Mouse (Mus musculus): ENCODE measurements around the gene Ccdc114. TPM values are rescaled to one million over a fixed set of nuclear protein-coding genes. Genes with fewer than 3 reads are reported as not detected.
"Not testable (repeated sequence)": the region's sequence is repeated elsewhere in the genome, so short reads cannot be mapped to it uniquely, and the experiment has no call there.

Ccdc114 gene
- total RNA-seq, 2 experiments from 2014 or later, result 0.46 to 0.67 TPM

DNA sequence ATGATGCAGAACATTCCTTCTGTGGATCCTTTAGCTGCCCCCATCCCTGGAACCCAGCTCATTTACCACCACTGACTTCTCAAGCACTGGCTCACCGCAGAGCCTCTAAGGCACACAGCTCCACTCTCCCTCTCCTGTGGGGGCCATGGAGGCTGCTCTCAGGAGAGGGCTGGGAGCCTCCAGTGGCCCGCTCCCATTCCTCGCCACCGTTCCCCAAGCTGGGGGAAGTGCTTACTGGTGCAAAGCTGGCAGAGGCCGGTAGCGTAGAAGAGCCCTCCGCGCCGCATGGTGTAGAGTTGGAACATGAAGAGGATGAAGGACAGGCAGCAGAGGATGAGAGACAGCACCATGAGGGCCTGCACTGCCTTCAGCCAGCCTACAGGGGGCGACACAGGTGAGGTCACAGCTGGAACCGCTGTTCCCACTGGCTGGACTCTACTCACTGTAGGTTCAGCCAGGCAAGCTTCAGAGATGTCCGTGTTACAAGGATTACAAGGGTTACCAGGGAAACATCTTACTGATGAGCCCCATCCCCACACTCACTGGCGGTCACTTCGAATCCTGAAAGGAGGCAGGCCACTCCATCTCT is 4.7 kb upstream of the Ccdc114 start:
- no peak for DNase-seq

DNA sequence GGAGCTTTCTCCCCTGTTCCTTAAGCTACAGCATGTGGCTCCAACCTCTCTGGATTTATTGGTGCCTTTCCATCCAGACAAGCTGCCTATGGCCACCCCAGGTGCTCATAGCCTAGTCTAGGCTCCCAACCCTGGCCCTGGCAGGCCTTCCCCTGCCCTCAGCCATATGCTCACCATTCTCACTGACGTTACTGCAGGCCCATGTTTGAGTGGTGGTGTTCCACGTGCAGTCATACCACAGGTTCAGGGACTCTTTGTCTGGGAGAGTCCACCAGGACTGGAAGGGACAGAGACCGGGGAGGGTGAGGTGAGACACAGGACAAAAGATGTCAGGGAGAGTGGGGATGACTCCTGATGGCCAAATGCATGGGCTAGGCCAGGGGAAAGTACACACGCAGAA is 4.1 kb upstream of the Ccdc114 start:
- no peak for DNase-seq

DNA sequence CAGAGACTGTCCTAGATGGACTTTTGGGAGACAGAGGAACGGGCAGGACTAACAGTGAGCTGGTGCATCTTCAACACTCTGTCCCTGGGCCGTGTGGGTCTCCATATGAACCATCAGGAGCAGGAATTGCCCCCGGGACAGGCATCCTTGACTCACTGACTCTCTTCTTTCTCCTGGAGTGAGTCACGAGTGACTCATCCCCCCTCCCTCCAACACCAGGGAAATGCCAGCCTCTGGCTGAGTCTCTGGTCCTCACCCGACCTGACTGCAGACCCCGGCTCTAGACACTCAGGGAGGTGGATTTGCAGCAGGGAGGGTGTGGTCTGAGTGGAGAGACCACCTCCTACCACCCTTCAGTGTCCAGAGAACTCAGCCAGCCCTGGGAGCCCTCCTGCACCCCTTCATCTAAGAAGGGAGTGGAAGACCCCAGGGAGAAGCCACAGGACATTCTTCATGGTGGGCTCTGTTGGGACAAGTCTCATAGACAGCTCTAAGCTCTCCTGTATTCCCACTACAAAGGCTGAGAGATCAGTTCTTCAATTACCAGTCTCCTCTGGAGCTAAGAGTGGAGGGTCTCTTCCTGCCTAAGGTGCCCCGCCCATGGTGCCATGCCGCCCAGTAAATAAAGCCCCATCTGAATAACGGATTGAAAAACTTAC is 3.2 kb upstream of the Ccdc114 start:
- DNase-seq, result peak; percentile 33

DNA sequence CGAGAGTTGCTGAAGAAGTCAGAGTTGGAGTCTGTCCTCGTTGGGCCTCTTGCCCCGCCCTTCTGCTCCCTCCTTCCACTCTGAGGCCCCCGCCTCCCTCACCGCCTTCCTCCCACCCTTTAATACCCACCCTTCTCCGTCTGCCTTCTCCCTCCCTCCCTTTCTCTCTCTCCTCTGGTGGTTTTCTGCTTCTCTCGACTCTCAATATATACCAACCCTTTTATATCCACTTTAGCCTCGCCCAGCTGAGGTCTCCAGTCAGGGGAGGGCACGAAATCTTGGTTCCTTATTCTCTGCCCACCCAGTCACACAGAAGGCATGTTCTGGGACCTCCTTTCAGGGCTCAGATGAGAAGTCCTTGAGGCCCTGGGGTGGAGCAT is 2.6 kb upstream of the Ccdc114 start, which contains the start of gene Emp3:
Emp3 (minus strand) TSS at position 163 of the 380 bp plus-strand sequence.
- DNase-seq, result peak; percentile 70

DNA sequence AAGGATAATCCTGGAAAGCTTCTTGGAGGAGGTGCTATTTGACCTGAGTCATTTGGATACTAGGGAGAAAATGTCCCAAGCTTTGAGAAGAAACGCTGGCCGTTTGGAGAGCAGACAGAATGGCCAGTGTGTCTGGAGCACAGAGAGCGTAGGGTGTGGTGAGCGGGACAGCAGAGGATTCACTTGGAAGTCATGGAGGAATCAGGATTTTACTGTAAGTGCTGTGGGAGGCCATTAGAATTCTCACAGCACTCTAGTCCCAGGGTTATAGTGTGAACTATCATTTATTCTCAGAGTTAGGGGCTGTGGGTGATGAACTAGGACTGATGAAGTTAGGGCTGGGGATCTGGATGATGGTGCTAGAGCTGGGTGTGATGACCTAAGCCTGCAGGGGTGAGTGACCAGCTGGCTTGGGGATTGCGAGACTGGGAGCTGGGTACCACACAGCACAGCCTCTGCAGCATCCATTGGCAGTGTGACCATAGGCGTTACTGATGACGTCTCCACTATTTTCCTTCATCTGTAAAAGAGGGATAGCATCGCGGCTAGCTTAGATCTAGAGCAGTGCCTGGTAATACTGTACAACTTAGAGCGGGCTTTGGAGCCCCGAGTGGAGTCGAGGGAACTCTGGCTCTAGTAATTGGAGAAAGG is 1.8 kb upstream of the Ccdc114 start:
- no peak for DNase-seq

DNA sequence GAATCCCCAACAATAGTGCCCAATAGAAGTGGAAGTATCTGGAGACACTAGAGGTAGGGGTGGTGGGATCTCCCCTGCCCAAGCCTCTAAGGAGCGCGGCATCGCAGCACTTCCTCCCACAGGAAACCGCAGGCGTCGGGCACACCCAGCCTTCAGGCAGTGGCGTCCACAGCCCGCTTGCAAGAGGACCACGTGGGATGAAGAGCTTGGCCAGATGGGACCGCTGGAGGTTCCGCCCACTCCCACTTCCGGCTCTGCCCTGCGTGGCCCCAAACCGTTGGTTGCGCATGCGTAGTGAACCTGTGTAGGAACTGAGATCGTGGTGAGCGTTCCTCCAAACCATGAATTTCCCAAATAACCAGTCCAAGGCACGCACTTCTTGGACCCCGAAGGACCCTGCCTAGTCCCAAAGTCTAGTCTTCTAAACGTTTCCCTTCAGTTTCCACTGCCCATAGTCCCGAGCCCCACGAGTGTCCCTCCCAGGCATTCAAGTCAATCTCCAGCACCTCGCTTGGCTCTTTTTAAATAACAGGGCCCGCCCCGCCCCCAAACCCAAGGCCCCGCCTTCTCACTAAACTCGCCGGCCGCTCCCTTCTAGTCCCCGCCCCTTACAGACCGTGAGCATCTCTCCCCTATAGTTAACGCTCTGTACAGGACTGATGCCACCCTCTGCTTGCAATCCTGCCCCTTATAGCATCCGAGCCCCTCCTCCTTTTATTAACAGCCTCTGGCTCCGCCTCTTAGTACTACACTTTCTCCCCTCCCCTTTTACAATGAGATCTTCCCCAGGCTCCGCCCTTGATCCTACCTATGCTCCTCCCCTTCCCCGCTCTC is 727 bp upstream of the Ccdc114 start:
- DNase-seq, result peak; percentile 95

DNA sequence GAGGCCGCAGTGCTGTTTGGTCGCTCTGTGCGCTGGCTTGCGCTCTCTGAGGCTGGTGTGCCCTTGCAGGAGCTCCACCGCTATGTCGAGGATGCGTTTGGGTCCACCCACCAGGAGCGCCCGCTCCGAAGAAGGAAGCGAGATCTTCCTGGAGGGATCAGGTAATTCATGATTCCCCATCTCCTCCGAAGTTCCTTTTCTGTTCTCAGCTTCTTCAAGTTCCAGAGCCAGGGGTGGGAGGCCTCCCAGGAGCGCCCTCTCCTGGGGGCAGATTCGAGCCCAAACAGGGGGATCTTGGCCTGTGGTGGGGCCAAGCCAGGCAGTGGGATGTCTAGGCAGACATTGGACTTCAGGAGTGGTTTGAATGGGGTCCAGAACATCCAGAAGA is 551 bp downstream of the Ccdc114 start:
- DNase-seq, result no peak

DNA sequence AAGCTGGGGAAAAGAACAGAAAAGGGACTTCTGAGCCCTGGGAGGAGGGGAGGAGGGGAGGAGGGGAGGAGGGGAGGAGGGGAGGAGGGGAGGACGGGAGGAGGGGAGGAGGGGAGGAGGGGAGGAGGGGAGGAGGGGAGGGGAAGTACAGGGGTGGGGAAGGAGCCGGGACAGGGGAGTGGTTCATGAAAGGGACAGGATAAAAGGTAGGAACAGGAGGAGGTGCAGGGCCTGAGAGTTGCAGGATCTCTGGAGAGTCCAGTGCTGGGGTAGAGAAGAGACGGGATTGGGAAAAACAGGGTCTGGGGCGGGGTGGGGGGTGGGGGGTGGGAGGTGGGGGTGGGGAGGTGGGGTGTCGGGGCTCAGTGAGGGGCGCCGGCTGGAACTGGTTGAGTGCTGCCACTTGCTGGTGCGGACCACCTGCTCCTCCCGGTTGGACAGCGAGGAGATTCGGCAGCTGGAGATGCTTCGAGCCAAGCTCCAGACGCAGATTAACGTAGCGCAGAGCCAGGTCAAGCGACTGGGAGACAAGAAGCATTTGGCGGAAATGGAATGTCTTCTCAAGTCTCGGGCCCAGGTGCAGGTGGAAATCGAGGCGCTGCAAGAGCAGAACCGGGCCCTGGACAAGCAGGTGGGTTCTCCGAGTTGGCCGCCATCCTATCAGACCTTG is 4.9 kb downstream of the Ccdc114 start:
- no peak for DNase-seq

DNA sequence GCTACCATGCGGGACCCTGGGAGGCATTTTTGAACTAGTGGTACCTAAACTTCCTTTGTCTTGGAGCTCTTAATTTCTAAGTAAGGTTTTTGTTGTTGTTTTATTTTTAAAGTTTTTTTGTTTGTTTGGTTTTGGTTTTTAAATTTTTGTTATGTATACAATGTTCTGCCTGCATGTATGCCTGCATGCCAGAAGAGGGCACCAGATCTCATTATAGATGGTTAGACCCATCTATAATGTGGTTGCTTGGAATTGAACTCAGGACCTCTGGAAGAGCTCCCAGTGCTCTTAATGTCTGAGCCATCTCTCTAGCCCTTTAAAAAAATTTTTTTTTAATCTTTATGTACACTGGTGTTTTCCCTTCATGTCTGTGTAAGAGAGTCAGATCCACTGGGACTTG is 5.8 kb downstream of the Ccdc114 start:
- no peak for DNase-seq

DNA sequence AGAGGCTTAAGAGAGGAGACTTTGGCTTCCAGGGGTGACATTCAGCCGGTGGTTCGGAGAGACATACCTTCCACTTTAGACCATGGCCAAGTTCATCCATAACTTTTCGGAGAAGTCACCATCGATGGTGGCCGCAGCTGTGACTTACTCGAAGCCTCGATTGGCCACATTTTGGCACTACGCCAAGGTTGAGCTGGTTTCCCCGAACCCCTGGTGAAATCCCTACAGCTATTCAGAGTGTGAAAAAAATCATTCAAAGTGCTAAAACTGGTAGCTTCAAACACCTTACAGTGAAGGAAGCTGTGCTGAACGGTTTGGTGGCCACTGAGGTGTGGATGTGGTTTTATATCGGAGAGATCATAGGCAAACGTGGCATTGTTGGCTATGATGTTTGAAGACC is 9.9 kb downstream of the Ccdc114 start:
- DNase-seq, result not testable (repeated sequence)

DNA sequence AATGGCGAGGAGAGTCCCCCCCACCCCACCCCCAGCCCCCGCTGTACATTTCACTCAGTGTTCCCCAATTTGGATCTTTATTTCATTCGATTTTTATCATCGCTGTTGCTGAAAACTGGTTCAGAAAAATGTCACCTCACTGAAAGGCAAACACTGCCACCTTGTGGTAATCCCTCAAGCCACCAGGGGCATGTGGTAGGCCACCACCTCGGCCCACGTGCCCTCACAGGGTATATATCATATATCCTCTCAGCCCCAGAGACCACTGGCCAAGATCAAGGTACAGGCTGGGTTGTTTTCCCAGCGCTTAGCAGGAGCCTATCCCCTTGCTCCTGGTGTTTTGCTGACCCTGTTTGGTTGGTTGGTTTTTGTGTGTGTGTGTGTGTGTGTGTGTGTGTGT is 11.2 kb downstream of the Ccdc114 start:
- no peak for DNase-seq

DNA sequence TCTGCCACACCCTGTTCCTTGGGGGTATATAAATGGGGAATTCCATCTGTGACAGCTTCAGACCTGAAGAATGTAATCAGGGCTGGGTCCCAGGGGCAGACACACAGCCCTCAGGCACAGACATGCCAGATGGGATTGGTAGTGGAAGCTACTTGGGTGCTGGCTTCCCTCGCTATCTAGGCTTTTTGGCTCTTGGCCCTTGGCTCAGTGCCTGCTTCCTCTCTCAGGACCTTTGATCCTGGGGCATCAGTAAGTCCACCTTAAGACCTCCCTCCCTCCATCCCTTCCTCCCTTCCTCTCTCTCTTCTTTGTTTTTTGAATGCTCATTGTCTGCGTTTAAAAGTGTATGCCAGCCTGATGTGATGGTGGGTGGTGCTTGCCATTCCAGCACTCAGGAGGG is 16.0 kb downstream of the Ccdc114 start:
- DNase-seq, result no peak

DNA sequence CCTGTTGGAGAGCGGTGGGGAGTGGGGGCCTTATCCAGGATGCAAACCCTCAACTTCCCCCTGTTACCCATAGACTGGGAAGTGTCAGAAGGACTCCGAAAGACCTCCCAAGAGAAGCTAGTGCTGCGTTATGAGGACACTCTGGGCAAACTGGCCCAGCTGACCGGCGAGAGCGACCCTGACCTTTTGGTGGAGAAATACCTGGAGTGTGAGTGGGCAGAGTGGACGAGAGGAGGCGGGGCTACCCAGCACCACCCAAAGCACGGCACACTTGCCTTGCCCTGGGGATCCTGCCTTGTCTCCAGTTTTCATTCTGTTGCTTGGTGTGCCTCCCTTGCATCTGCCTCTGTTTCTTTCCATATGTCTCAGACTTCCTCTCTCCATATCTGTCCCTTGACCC is 18.1 kb downstream of the Ccdc114 start:
- DNase-seq, result no peak

DNA sequence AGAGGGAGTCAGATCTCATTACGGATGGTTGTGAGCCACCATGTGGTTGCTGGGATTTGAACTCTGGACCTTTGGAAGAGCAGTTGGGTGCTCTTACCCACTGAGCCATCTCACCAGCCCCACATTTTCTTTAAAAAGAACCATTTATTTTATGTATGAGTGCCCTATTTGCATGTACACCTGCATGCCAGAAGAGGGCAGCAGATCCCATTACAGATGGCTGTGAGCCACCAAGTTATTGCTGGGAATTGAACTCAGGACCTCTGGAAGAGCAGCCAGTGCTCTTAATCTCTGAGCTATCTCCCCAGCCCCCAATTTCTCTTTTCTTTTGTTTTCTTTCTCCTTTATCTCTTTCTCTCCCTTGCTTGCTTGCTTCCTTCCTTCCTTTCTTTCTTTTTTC is 19.4 kb downstream of the Ccdc114 start:
- DNase-seq, result not testable (repeated sequence)

DNA sequence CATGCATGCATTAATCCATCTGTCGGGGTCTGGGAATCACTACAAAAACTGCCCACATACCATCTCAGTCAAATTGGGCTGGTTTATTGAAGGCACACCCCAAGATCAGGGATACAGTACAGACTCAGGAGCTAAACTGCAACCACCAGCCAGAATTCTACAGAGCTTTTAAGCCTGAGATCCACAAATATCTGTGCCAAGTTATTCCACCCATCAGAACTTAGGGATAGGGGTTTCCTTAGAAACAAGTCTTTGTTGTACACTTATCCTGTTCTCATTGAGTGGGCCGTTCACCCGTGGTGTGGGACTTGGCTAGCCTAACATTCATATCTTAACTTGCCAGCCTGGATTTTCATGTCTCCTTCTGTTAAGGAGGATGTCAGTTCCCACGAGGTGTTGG is 25.2 kb downstream of the Ccdc114 start:
- DNase-seq, result no peak

DNA sequence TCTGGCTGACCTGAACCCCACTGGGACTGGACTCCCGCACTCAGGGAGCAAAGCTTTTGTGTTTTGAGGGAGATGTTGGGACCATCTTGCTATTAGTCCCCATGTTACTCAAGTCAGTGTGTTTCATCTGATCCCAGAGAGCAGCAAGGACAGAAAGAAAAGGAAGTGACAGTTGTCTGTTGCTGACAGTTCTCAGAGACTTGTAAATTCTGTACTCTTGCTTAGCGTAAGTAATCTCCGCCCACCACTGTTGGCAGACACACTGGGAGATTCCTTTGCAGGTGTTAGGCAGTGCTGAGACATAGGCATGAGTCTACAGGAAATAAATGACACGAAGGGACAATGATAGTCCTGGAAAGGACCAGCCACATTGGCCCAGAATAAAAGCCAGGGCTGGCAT is 32.7 kb downstream of the Ccdc114 start:
- no peak for DNase-seq

DNA sequence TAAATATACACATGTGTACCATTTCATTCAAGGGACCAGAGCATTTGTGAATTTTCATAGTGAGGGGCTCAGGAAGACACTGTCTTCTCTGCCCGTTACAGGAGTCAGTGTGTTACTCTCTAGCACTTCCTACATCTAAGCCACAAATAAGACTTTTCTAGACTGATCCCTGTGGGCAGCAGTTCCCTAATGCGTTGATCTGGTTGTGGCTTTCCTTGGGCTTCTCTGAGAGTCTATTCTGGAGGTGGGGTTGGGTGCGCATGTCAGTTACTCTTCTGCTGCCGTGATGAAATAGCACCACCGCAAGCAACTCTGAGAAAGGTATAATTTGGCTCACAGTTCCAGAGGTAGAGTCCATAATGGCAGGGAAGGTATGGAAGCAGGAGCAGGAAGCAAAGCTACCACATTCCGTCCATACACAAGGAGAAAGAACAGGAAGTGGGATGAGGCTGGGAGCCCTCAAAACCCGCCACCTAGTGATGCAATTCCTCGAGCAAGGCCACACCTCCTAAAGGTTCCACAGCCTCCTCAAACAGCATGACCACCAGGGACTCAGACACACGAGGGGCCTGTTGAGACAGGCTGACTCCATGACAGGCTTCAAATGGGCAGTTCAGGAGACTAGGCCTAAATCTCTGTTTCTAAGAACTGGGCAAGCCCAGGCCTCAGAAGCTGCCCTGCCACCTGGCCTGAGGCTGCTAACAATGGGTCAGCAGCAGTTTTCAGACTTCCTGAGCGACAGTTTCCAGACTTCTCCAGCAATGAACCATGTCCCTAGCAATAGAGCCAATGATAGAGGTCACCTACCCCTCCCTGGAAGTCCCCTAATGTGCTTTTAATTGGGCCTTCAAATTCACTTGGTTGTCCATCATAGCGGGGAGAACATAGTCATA is 48.2 kb downstream of the Ccdc114 start:
- DNase-seq, result no peak

DNA sequence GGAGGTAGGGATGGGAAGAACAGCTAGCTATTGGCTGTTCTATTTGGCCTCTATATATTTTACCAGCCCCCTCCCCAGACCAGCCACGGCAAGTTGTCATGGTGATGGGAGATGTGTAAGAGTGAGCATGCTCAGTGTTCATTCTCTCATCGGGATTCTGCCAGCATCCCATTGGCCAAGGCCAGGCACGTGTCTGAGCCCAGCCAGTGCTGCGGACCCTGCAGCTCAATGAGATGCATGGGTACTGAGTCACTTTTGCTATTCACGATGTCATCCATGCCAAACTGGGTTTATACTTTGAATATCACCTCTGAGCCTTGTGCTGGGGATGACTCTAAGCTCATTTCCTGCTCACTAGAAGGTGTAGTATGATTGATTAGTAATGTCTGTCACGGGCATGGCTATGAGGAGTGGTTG is 49.4 kb downstream of the Ccdc114 start:
- no peak for DNase-seq

DNA sequence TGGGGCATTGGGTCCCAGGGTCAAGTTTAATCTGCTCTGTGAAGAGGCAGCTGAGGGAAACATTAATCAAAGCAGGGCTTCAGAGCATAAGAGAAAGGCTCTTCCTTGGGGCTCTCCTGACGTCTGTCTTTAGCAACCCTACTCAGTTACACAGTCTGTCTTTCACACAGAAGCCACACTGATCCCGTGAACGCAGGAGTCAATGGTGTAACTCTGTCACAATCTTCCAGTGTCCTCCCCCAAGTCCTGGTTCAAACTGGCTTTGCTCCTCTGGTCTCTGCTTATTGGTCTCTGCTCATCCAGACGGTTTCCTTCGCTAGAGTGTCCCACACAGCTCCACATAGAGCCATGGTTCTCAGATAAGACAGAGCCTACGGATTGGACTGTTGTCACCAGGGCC is 50.2 kb downstream of the Ccdc114 start:
- no peak for DNase-seq

DNA sequence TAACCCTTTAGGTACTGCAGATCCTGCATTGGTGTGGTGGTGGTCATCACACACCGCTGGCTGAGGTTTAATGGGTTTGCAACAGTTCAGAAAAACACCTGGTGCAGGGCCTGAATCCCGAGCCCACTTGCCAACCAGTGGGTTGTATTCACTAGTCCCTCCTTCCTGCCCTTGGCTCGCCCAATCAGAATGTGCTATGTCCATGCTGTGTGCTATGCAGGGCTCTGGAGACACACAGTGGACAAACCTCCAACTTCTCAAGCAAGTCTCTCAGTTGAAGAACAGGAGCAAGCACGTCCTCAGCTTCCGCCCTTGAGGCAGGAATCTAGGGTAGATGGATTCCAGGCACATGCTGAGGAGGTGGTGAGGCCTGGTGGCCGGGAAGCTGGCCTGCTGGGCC is 50.6 kb downstream of the Ccdc114 start:
- no peak for DNase-seq

DNA sequence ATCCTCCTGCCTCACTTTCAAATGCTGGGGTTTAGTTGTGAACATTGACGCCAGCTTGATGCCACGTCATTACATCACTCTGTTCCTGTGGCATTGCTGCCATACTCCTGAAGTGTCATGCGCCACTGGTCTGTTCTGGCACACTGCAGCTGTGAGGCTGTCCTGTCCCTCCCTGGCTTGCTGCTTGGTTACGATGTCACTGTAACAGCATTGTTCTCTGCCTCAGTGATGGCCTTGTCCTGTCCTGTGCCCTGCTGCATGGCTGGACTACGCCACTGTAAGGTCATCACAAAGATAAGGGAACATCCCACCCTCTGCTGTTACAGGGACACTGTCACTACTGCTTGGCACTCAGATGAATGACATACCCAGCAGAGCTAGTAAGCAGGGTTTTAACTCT is 57.7 kb downstream of the Ccdc114 start:
- DNase-seq, result no peak

All from gastrocnemius, postnatal 25 days (tissue).